Mouse (Mus musculus) midbrain, embryonic 10.5 days (tissue): Measurements from ENCODE around the gene Slc8a1. TPM values are rescaled to one million over a fixed set of nuclear protein-coding genes. Genes with fewer than 3 reads are reported as not detected.

Source experiments
- DNase-seq: peaks from one replicate; pipeline ENCODE4 v3.0.0-alpha.2; 2017; ENCODE audit warnings: low spot score
- H3K27ac ChIP-seq: fragments of 300-500 bp; sonication (generic); replicated peaks from 2 replicates; pipeline ENCODE4 v1.5.1; 2016; ENCODE audit warnings: mild to moderate bottlenecking
- H3K27me3 ChIP-seq: fragments of 300-500 bp; sonication (generic); 2 replicates; pipeline ENCODE4 v1.6.1; 2016; ENCODE audit warnings: low read depth, mild to moderate bottlenecking; ENCODE audit not compliant: poor library complexity, severe bottlenecking
- H3K36me3 ChIP-seq: fragments of 300-500 bp; sonication (generic); 2 replicates; pipeline ENCODE4 v1.6.1; 2016; ENCODE audit warnings: mild to moderate bottlenecking, moderate library complexity
- H3K4me1 ChIP-seq: fragments of 300-500 bp; sonication (generic); 2 replicates; pipeline ENCODE4 v1.6.1; 2016
- H3K4me3 ChIP-seq: fragments of 300-500 bp; sonication (generic); 2 replicates; pipeline ENCODE4 v1.5.1; 2016; ENCODE audit warnings: mild to moderate bottlenecking, moderate library complexity
- H3K9me3 ChIP-seq: fragments of 300-500 bp; sonication (generic); replicated peaks from 2 replicates; pipeline ENCODE4 v1.6.1; 2016; ENCODE audit warnings: mild to moderate bottlenecking
- WGBS: fragments of 180-500 bp; shearing (Covaris S2); methylation state at CpG from one replicate; pipeline ENCODE4 v1.1.7; 2016; 5-methylcytosine and 5-hydroxymethylcytosine counted together
- polyA plus RNA-seq: library from polyadenylated mRNA; unstranded; fragments of >200 nt; fragmentation: Nextera tagmentation; extraction: Ambion mirVana; gene quantifications from 2 replicates; pipeline ENCODE4 v1.2.1, GENCODE M21; 2016

Slc8a1 gene
- polyA plus RNA-seq, 1 experiment from 2014 or later = 1.2 TPM

- H3K4me1 ChIP-seq = no peaks in the 10 kb centered on the region
- no peak for DNase-seq
- H3K4me3 ChIP-seq = no peak overlapping the region
- no peaks in the 10 kb centered on the region for H3K36me3 ChIP-seq
- 93% methylated on average over 2 of the region's 2 CpGs for WGBS
- no peak overlapping the region for H3K27ac ChIP-seq
- no peaks in the 10 kb centered on the region for H3K9me3 ChIP-seq
- H3K27me3 ChIP-seq = no peaks in the 10 kb centered on the region
Observed at GRCm38 (mm10) chr17:81599072-81599471, 139.1 kb downstream of the Slc8a1 start.

DNA sequence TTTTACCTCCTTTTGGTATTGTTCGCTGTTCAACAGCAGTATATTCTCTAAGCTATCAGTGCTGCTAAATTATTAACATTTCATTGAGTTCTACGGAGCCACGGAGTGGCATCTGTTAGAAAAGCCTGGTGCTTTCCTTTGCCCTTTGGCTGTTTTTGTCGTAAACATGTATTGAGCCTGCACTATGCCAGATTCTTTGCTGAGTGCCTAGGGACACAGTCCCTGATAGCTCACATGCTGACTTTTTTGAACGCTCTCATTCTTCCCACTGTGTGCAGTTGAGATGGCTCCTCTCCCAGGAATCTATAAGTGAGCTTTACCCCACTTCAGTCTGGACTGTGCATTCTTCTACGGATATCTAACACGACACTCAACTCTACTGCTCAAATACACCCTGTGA is 148.4 kb downstream of the Slc8a1 start:
- 82% methylated on average over 7 of the region's 7 CpGs for WGBS
- H3K27ac ChIP-seq = no peak overlapping the region

GRCm38 (mm10) chr17:81586759-81587158 is 151.4 kb downstream of the Slc8a1 start:
- Histone ChIP-seq H3K27ac (no peak overlapping the region), H3K4me1 (no peaks in the 10 kb centered on the region), H3K9me3 (no peaks in the 10 kb centered on the region), H3K27me3 (no peaks in the 10 kb centered on the region), H3K36me3 (no peaks in the 10 kb centered on the region), H3K4me3 (no peak overlapping the region)
- no peak for DNase-seq
- WGBS = 92% methylated on average over 5 of the region's 5 CpGs

More for the DNA sequence above, 148.4 kb downstream of the Slc8a1 start:
- no peak overlapping the region for H3K4me3 ChIP-seq
- H3K27me3 ChIP-seq = no peaks in the 10 kb centered on the region
- H3K4me1 ChIP-seq = no peaks in the 10 kb centered on the region
- no peak for DNase-seq
- H3K36me3 ChIP-seq = no peaks in the 10 kb centered on the region
- no peaks in the 10 kb centered on the region for H3K9me3 ChIP-seq

DNA sequence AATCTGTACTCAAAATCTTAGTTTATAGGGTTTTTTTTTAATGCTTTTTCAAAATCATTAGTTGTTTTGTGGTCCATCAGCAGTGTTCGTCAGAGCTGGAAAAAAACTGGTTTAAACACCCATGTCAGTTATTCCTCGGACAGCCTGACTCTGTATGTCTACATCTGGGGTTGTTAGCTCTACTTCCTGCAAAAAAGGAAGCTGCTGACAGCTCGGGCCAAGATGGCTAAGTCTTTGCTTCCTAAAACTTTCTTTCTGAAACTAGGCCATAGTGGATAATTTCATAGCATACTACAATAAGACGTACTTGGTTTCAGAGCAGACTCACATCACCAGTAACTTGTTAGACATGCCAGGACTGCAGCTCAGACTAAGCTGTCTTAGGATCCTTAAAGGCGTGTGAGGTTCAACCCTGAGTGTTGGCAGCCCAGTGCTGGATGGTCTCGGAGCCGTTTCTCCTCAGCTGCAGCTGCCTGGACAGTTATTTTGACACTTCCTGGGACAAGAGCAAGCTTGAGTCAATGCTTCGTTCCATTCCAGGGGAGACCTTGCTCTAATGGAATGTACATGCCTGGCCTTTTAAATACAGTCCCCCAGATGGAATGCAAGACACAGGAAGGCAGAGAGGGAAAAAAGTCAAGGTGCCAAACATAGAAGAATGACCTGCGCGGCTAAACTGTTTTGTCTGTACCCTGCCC is 158.3 kb downstream of the Slc8a1 start:
- no peaks in the 10 kb centered on the region for H3K36me3 ChIP-seq
- H3K4me1 ChIP-seq = no peaks in the 10 kb centered on the region
- H3K4me3 ChIP-seq = no peak overlapping the region
- no peak overlapping the region for H3K27ac ChIP-seq
- no peak for DNase-seq
- no peaks in the 10 kb centered on the region for H3K27me3 ChIP-seq
- H3K9me3 ChIP-seq = no peaks in the 10 kb centered on the region
- WGBS = 88% methylated on average over 10 of the region's 10 CpGs

DNA sequence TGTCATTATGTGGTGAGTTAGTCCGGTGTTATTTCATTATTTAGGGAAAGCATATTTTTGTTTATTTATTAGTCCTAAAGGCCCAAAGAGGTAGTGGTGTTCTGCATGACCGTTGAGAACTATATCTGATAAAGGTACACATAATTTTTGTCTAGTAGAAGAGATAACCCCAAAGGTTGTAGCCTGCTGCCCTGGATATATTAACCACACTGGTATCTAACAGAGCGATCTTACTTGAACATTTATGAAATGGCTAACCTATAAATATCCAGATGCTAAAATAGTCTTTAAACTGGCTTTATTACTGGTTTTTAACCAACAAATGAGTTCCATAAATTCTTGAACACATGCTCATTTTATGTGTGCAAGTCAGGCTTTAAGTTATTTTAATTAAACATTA is 161.3 kb downstream of the Slc8a1 start:
- WGBS = 93% methylated on average over 3 of the region's 3 CpGs
- Histone ChIP-seq H3K36me3 (no peaks in the 10 kb centered on the region), H3K9me3 (no peaks in the 10 kb centered on the region), H3K4me1 (no peaks in the 10 kb centered on the region), H3K27me3 (no peaks in the 10 kb centered on the region), H3K4me3 (no peak overlapping the region), H3K27ac (no peak overlapping the region)
- no peak for DNase-seq

GRCm38 (mm10) chr17:81565634-81566372 is 172.4 kb downstream of the Slc8a1 start:
- Histone ChIP-seq H3K27me3 (no peaks in the 10 kb centered on the region), H3K4me1 (no peaks in the 10 kb centered on the region), H3K36me3 (no peaks in the 10 kb centered on the region), H3K27ac (no peak overlapping the region), H3K4me3 (no peak overlapping the region), H3K9me3 (no peaks in the 10 kb centered on the region)
- WGBS = 71% methylated on average over 9 of the region's 9 CpGs
- DNase-seq = no peak

GRCm38 (mm10) chr17:81554052-81554734 is 184.0 kb downstream of the Slc8a1 start:
- Histone ChIP-seq H3K9me3 (no peaks in the 10 kb centered on the region), H3K27ac (no peak overlapping the region), H3K36me3 (no peaks in the 10 kb centered on the region), H3K4me3 (no peak overlapping the region), H3K27me3 (no peaks in the 10 kb centered on the region), H3K4me1 (no peaks in the 10 kb centered on the region; the same call in 1 of the 2 replicates)
- 70% methylated on average over 6 of the region's 6 CpGs for WGBS
- no peak for DNase-seq

DNA sequence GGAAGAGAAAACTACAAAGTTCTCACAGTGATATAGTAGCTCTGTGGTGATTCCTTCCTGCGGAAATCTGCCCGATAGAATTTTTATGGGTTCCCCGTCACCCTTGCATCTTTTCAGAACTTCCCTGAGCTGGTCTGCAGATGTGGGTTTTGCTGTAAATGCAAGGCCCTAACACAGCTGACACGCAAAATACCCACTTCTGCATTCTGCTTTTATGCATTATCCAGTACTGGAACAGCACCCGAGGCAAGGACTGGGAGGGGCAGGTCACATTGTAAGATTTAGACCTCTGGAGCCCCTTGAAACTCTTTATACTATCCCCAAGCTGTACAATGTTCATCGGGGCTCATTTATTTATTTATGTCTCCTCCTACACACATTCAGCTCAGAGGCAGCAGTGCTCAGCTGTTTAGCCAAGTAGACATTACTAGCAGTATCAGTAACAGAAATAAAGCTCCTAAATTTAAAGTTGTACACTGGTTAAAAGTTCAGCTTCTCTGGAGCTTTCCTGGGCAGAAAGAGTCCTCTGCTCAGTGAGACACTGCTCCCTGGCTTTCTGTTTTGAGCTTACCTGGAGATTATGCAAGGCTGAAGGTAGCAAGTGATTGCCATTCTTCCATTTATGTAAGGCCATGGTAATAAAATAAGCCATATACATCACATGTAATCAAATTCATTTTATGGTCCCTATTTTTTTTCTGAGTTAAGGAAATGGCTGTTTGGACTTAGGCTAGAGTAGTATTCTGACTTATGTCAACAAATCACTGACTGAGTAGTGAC is 186.1 kb downstream of the Slc8a1 start:
- Histone ChIP-seq H3K4me1 (no peaks in the 10 kb centered on the region; the same call in 1 of the 2 replicates), H3K27me3 (no peaks in the 10 kb centered on the region), H3K9me3 (no peaks in the 10 kb centered on the region), H3K27ac (no peak overlapping the region), H3K36me3 (no peaks in the 10 kb centered on the region), H3K4me3 (no peak overlapping the region)
- DNase-seq = no peak
- 89% methylated on average over 6 of the region's 6 CpGs for WGBS

DNA sequence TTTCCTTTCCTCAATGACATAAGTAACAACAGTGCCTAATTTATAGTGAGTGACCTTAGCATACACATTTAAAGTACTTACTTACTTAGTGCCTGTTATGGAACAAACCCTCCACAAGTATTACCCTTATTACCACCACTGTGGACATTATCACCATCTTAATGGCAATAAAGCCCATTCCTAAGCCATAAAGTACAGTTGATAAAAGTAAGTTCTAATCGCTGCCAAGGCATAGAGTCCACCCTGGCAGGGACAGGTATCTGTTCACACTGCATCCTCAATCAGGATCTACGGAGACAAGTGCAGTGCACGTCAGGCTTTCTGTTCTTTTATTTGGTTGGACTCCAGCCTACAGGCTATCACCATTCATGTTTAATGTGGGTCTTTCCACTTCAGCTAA is 187.3 kb downstream of the Slc8a1 start:
- no peaks in the 10 kb centered on the region; the same call in 1 of the 2 replicates for H3K4me1 ChIP-seq
- WGBS = 90% methylated on average over 3 of the region's 3 CpGs
- no peaks in the 10 kb centered on the region for H3K9me3 ChIP-seq
- no peak for DNase-seq
- no peaks in the 10 kb centered on the region for H3K27me3 ChIP-seq
- H3K4me3 ChIP-seq = no peak overlapping the region
- H3K27ac ChIP-seq = no peak overlapping the region
- H3K36me3 ChIP-seq = no peaks in the 10 kb centered on the region

GRCm38 (mm10) chr17:81548016-81548415 is 190.2 kb downstream of the Slc8a1 start:
- Histone ChIP-seq H3K4me3 (no peak overlapping the region), H3K4me1 (no peaks in the 10 kb centered on the region), H3K36me3 (no peaks in the 10 kb centered on the region), H3K9me3 (no peaks in the 10 kb centered on the region), H3K27ac (no peak overlapping the region), H3K27me3 (no peaks in the 10 kb centered on the region)
- DNase-seq = no peak
- WGBS = 89% methylated on average over 4 of the region's 4 CpGs

DNA sequence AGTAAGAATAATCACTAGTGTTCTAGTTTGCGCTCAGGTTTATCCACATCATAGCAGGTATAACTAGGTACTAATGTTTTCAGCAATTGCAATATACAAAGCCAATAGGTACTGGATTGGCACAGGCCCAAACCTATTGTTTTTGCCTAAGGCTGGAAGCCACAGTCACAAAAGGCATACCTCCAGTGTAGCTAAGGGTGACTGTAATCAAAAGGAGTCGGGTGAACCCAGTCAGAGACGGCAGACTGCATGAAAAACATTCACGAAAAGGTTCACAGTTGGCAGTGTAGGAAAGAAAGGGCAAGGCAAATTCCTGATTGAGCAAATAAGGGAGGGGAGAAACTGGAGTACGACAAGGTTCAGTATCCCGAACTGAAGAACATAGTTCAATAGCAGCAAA is 191.7 kb downstream of the Slc8a1 start:
- Histone ChIP-seq H3K4me3 (no peak overlapping the region), H3K27ac (no peak overlapping the region), H3K36me3 (no peaks in the 10 kb centered on the region), H3K9me3 (no peaks in the 10 kb centered on the region), H3K4me1 (peaks cover 5% of the 10 kb centered on the region; the same call in 1 of the 2 replicates), H3K27me3 (no peaks in the 10 kb centered on the region)
- WGBS = 76% methylated on average over 6 of the region's 6 CpGs
- no peak for DNase-seq

- H3K27ac ChIP-seq = no peak overlapping the region
- WGBS = 90% methylated on average over 5 of the region's 5 CpGs
- H3K36me3 ChIP-seq = no peaks in the 10 kb centered on the region
- DNase-seq = no peak
- H3K4me3 ChIP-seq = no peak overlapping the region
- no peaks in the 10 kb centered on the region for H3K27me3 ChIP-seq
- no peaks in the 10 kb centered on the region for H3K9me3 ChIP-seq
- H3K4me1 ChIP-seq = peaks cover 5% of the 10 kb centered on the region; the same call in 1 of the 2 replicates
Observed at GRCm38 (mm10) chr17:81546012-81546411, 192.2 kb downstream of the Slc8a1 start.
